In the genomic region with DNA sequence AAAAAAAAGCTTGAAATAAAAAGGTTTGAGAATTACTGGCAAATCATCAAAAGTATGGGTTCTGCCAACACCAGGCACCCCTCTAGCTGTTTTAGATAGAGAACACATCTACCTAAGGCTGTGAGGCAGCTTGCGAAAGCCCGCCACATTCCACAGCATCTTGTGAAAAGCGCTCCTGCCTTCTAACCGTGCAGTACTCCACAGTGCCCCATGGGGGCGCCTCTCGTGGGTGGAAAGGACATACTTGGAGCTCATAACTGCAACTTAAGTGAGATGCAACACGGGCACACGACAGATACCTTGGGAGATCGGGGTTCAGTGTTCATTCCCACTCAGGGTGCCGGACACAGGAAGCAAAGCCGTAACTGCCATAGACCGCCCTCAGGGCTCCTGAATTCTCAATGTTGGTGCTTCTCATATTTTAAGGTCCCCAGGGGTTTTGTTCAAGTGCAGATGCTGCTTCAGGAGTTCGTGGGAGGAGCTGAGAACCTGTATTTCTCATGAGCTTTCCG, we compare ENCODE assay signal across 13 mouse cellular contexts.
DNase-seq lines count a peak whose midpoint lies in the region; ATAC-seq lines count a peak whose summit lies in the region.
"Had no signal": no experiment of that assay in that cellular context is flagged by ENCODE, and none has a peak within 500 bp of the region (broad histone marks: within the 10 kb centered on the region; RNA-seq: fewer than 3 reads in every experiment).

No protein-coding gene starts in this region.

- no peaks in the 10 kb centered on the region for H3K9me3 ChIP-seq in kidney, embryonic 16.5 days (ENCODE audit: low read length)
- H3K9me3 ChIP-seq: embryonic facial prominence, embryonic 13.5 days; midbrain, embryonic 12.5 days had no signal

- no peak overlapping the region for H3K4me2 ChIP-seq in kidney, embryonic 16.5 days (replicated peaks; ENCODE audit: low read depth, low read length)
- H3K4me2 ChIP-seq: embryonic facial prominence, embryonic 13.5 days; midbrain, embryonic 12.5 days had no signal

- peaks cover 9% of the 10 kb centered on the region for H3K4me1 ChIP-seq in kidney, embryonic 16.5 days (ENCODE audit: insufficient read depth, low read length)
- H3K4me1 ChIP-seq: embryonic facial prominence, embryonic 13.5 days had no signal

- no peak for ATAC-seq in kidney, embryonic 16.5 days (ENCODE audit: low FRiP score, low TSS enrichment)
- ATAC-seq in granulocyte monocyte progenitor cell, adult 5-6 weeks (replicated peaks; ENCODE audit: poor library complexity, severe bottlenecking): no peak
- ATAC-seq: forebrain, embryonic 14.5 days; intestine, embryonic 16.5 days had no signal

- DNase-seq in kidney, postnatal 10 days: peak; percentile 28
- DNase-seq in thymus, postnatal 14 days: peak; percentile 16
- DNase-seq in thymus, postnatal 0 days (ENCODE audit: low spot score): no peak
- peak; percentile 60 for DNase-seq in R1 (ENCODE audit: low read depth, low spot score)
- DNase-seq in thymus, postnatal 4 days: peak; percentile 49
- DNase-seq: adrenal gland, postnatal 14 days; cerebellum, adult 9-10 months had no signal

- H3K4me3 ChIP-seq in kidney, embryonic 16.5 days (ENCODE audit: low read length): no peak overlapping the region
- H3K4me3 ChIP-seq: embryonic facial prominence, embryonic 13.5 days; midbrain, embryonic 12.5 days had no signal

- H3K27ac ChIP-seq in kidney, embryonic 16.5 days (ENCODE audit: low read length): no peak overlapping the region
- H3K27ac ChIP-seq: embryonic facial prominence, embryonic 13.5 days; midbrain, embryonic 12.5 days had no signal

- 82% methylated on average over 14 of the region's 14 CpGs for WGBS in kidney, embryonic 16.5 days

- H3K36me3 ChIP-seq in kidney, embryonic 16.5 days (ENCODE audit: insufficient read depth, low read length): no peaks in the 10 kb centered on the region
- H3K36me3 ChIP-seq: embryonic facial prominence, embryonic 13.5 days; midbrain, embryonic 12.5 days had no signal

- H3K27me3 ChIP-seq in kidney, embryonic 16.5 days (ENCODE audit: insufficient read depth, low read length): no peaks in the 10 kb centered on the region; the same call in 1 of the 2 replicates
- H3K27me3 ChIP-seq: embryonic facial prominence, embryonic 13.5 days; midbrain, embryonic 12.5 days had no signal

- no peak overlapping the region for H3K9ac ChIP-seq in kidney, embryonic 16.5 days (replicated peaks; ENCODE audit: low read length)
- H3K9ac ChIP-seq: embryonic facial prominence, embryonic 13.5 days; midbrain, embryonic 12.5 days had no signal
